ENCODE assay signal across 8 mouse cellular contexts in genomic region chr4:57904211-57904610, GRCm38 (mm10). TPM values are rescaled to one million over a fixed set of nuclear protein-coding genes. Genes with fewer than 3 reads are reported as not detected.
DNase-seq lines count a peak whose midpoint lies in the region; ATAC-seq lines count a peak whose summit lies in the region.

No protein-coding gene starts in this region.

- peak; percentile 24 to 76 for DNase-seq in layer of hippocampus, adult 18-20 months (ENCODE audit: low spot score in 2 of 2)
- DNase-seq in layer of hippocampus, adult 9-11 months: no peak
- DNase-seq in cerebellum, adult 9-10 months: peak; percentile 43
- DNase-seq in forelimb bud, embryonic 11.5 days (ENCODE audit: low read depth, low spot score): peak; percentile 67
- DNase-seq in limb, embryonic 11.5 days (ENCODE audit: low spot score): peak; percentile 83
- peak; percentile 48 to 84 for DNase-seq in spleen, postnatal 4 days (ENCODE audit: low spot score in 2 of 2)

- no peak overlapping the region for H3K9ac ChIP-seq in intestine, embryonic 16.5 days (ENCODE audit: low read depth, low read length)
- no peak overlapping the region for H3K9ac ChIP-seq in limb, embryonic 11.5 days (ENCODE audit: low read length)
- no peak overlapping the region for H3K9ac ChIP-seq in midbrain, embryonic 15.5 days

- WGBS in intestine, embryonic 16.5 days: 5% methylated on average over 5 of the region's 5 CpGs
- WGBS in limb, embryonic 11.5 days: 17% methylated on average over 5 of the region's 5 CpGs
- WGBS in midbrain, embryonic 15.5 days: 7% methylated on average over 5 of the region's 5 CpGs

- H3K4me3 ChIP-seq in intestine, embryonic 16.5 days (ENCODE audit: low read length): no peak overlapping the region; the same call in 1 of the 2 replicates
- no peak overlapping the region for H3K4me3 ChIP-seq in limb, embryonic 11.5 days (ENCODE audit: low read depth, low read length)
- no peak overlapping the region for H3K4me3 ChIP-seq in midbrain, embryonic 15.5 days

- ATAC-seq in intestine, embryonic 16.5 days: peak; percentile 45
- ATAC-seq in limb, embryonic 11.5 days (ENCODE audit: insufficient number of reproducible peaks, low FRiP score, low TSS enrichment, low read depth): peak; percentile 67; the same call in 1 of the 2 replicates
- ATAC-seq in midbrain, embryonic 15.5 days (replicated peaks): peak; percentile 67

- H3K27ac ChIP-seq in intestine, embryonic 16.5 days (ENCODE audit: low read length): no peak overlapping the region
- H3K27ac ChIP-seq in limb, embryonic 11.5 days (replicated peaks; ENCODE audit: low read depth, low read length): no peak overlapping the region
- no peak overlapping the region for H3K27ac ChIP-seq in midbrain, embryonic 15.5 days

- H3K4me2 ChIP-seq in intestine, embryonic 16.5 days (ENCODE audit: low read depth, low read length): peak overlapping the region; percentile 35
- no peak overlapping the region for H3K4me2 ChIP-seq in limb, embryonic 11.5 days (ENCODE audit: low read depth, severe bottlenecking)
- H3K4me2 ChIP-seq in midbrain, embryonic 15.5 days: no peak overlapping the region

- H3K36me3 ChIP-seq in intestine, embryonic 16.5 days (ENCODE audit: control insufficient read depth, insufficient read depth, low read length): no peaks in the 10 kb centered on the region
- no peaks in the 10 kb centered on the region for H3K36me3 ChIP-seq in limb, embryonic 11.5 days (ENCODE audit: control insufficient read depth, insufficient read depth, low read length)
- H3K36me3 ChIP-seq in midbrain, embryonic 15.5 days (replicated peaks): no peaks in the 10 kb centered on the region

- H3K27me3 ChIP-seq in intestine, embryonic 16.5 days (replicated peaks; ENCODE audit: control insufficient read depth, insufficient read depth, low read length): no peaks in the 10 kb centered on the region
- H3K27me3 ChIP-seq in limb, embryonic 11.5 days (ENCODE audit: control insufficient read depth, insufficient read depth, low read length): no peaks in the 10 kb centered on the region
- H3K27me3 ChIP-seq in midbrain, embryonic 15.5 days (replicated peaks): no peaks in the 10 kb centered on the region

- no peaks in the 10 kb centered on the region for H3K9me3 ChIP-seq in intestine, embryonic 16.5 days (ENCODE audit: control insufficient read depth, low read length)
- H3K9me3 ChIP-seq in limb, embryonic 11.5 days (ENCODE audit: control insufficient read depth, low read length): no peaks in the 10 kb centered on the region
- H3K9me3 ChIP-seq in midbrain, embryonic 15.5 days: no peaks in the 10 kb centered on the region

- H3K4me1 ChIP-seq in intestine, embryonic 16.5 days (ENCODE audit: control insufficient read depth, insufficient read depth, low read length): 0 out of 2 replicates have a peak, but pooled peaks cover 3% of the 10 kb centered on the region
- no peaks in the 10 kb centered on the region for H3K4me1 ChIP-seq in limb, embryonic 11.5 days (ENCODE audit: control insufficient read depth, insufficient read depth, low read length)
- 0 out of 2 replicates have a peak, but pooled peaks cover 5% of the 10 kb centered on the region for H3K4me1 ChIP-seq in midbrain, embryonic 15.5 days

RNA-seq across cellular contexts. Expression of gene D630039A03Rik, which starts 11.9 kb away (rescaled TPM):
- under 1 TPM; 0.25 to 0.33 TPM for total RNA-seq in layer of hippocampus, adult 18-20 months (2021)
- polyA plus RNA-seq in intestine, embryonic 16.5 days (2015; fragmentation: Nextera tagmentation; extraction: Ambion mirVana): 13.3 and 14.1 TPM in 2 replicates
- polyA plus RNA-seq in limb, embryonic 11.5 days (2014; fragmentation: Nextera tagmentation; extraction: Ambion mirVana): 0.17 and 0.23 TPM in 2 replicates
- 0.05 and 0.08 TPM in 2 replicates for polyA plus RNA-seq in midbrain, embryonic 15.5 days (2015; fragmentation: Nextera tagmentation; extraction: Ambion mirVana)

RNA-seq across cellular contexts. Expression of gene Txn1, which starts 52.0 kb away (rescaled TPM):
- total RNA-seq in layer of hippocampus, adult 18-20 months (2021): 10 to 100 TPM; 95.7 to 97.6 TPM
- polyA plus RNA-seq in intestine, embryonic 16.5 days (2015; fragmentation: Nextera tagmentation; extraction: Ambion mirVana): 666 and 671 TPM in 2 replicates
- polyA plus RNA-seq in limb, embryonic 11.5 days (2014; fragmentation: Nextera tagmentation; extraction: Ambion mirVana): 451 and 453 TPM in 2 replicates
- 255 and 270 TPM in 2 replicates for polyA plus RNA-seq in midbrain, embryonic 15.5 days (2015; fragmentation: Nextera tagmentation; extraction: Ambion mirVana)

Comparison
In these comparisons a context has a peak if more than half of its experiments do, and no peak if none do; other contexts are left out.
1. RNA of gene D630039A03Rik, which starts 11.9 kb away (polyA plus RNA-seq): 13.3 to 14.1 TPM in intestine, embryonic 16.5 days; 0.17 to 0.23 TPM in limb, embryonic 11.5 days and 0.05 to 0.08 TPM in midbrain, embryonic 15.5 days; every median in the first group is over 10 times any median in the second.
2. Peak in every context shown above with its lines, with median percentiles within 50 percentile points of each other: ATAC-seq.